Mouse (Mus musculus): Measurements from ENCODE around the gene Mettl14. TPM values are rescaled to one million over a fixed set of nuclear protein-coding genes. Genes with fewer than 3 reads are reported as not detected.

Gene Mettl14
- total and polyA plus RNA-seq, 3 experiments = 8.5 to 18.8 TPM; not detected in 1

DNA sequence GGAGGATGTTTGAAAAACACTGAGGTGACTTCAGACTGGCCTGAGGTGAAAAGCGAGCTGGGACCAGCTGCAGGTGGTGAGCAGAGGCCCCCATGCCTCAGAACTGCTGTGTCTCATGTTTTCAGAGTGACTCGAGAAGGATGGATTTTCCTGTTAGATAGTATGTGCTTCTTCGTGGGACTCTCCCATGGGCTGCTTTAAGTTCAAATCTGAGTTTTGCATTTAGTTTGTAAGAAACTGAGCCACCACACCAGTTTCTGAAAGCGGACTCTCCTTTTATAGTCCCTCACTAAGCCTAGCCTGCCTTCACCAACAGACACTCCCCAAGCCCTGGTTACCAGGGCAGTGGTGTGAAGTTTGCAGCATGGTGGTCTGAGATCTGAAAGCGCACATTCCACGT is 48.1 kb downstream of the Mettl14 start:
- H3K36me3 ChIP-seq (ENCODE audit: control insufficient read depth in 1 of 2, insufficient read depth in 2 of 2, low read length in 2 of 2) = peaks cover 0 to 16% of the 10 kb centered on the region in 2 experiments; a peak in 3 of 4 replicates
- no peak overlapping the region for H3K27ac ChIP-seq (ENCODE audit: control insufficient read depth, low read depth, low read length)
- H3K27me3 ChIP-seq (ENCODE audit: control insufficient read depth in 1 of 2, insufficient read depth in 2 of 2, low read length in 2 of 2) = no peaks in the 10 kb centered on the region
- H3K4me3 ChIP-seq (ENCODE audit: control insufficient read depth in 1 of 2, insufficient read depth in 1 of 2, low read depth in 2 of 2, low read length in 2 of 2) = no peak overlapping the region
- DNase-seq (ENCODE audit: low read depth, low spot score) = no peak
- H3K79me2 ChIP-seq (ENCODE audit: control insufficient read depth, insufficient read depth, low read length, poor library complexity) = no peaks in the 10 kb centered on the region
- H3K9me3 ChIP-seq (replicated peaks; ENCODE audit: insufficient read depth, low read length) = no peaks in the 10 kb centered on the region
- TF ChIP-seq USF2 (IDR thresholded peaks at IDR 0.05; ENCODE audit: borderline replicate concordance in 1 of 2, insufficient read depth in 1 of 2, low read depth in 1 of 2, low read length in 2 of 2) = no peak
- no peak for TF ChIP-seq MYB (IDR thresholded peaks at IDR 0.05; ENCODE audit: low read depth, low read length)
- TF ChIP-seq TAL1 (IDR thresholded peaks at IDR 0.05; ENCODE audit: low read length) = no peak
- no peak for TF ChIP-seq CTCF (IDR thresholded peaks at IDR 0.05 in 2 of 3, conservative IDR thresholded peaks at IDR 0.05 in 1 of 3; ENCODE audit: control insufficient read depth in 1 of 3, insufficient read depth in 1 of 3, low read depth in 2 of 3, low read length in 3 of 3, poor library complexity in 1 of 3, severe bottlenecking in 1 of 3)
- no peak for TF ChIP-seq TBP (IDR thresholded peaks at IDR 0.05; ENCODE audit: low read depth, low read length)
- TF ChIP-seq CHD2 (IDR thresholded peaks at IDR 0.05; ENCODE audit: low read length) = no peak
- TF ChIP-seq NELFE (IDR thresholded peaks at IDR 0.05; ENCODE audit: low read depth, low read length) = no peak
- no peak for TF ChIP-seq GABPA (IDR thresholded peaks at IDR 0.05; ENCODE audit: low read depth, low read length)
- no peak for TF ChIP-seq RAD21 (IDR thresholded peaks at IDR 0.05; ENCODE audit: low read depth, low read length)
- TF ChIP-seq MXI1 (IDR thresholded peaks at IDR 0.05; ENCODE audit: low read depth, low read length) = no peak
- TF ChIP-seq RCOR1 (IDR thresholded peaks at IDR 0.05; ENCODE audit: low read depth, low read length) = no peak
- TF ChIP-seq BHLHE40 (IDR thresholded peaks at IDR 0.05; ENCODE audit: borderline replicate concordance, low read depth, low read length) = no peak
- no peak overlapping the region for H3K9ac ChIP-seq (ENCODE audit: control insufficient read depth, low read depth, low read length, poor library complexity, severe bottlenecking)
- H3K4me1 ChIP-seq (ENCODE audit: control insufficient read depth in 1 of 2, insufficient read depth in 2 of 2, low read length in 2 of 2) = peaks cover 2 to 18% of the 10 kb centered on the region in 2 experiments

DNA sequence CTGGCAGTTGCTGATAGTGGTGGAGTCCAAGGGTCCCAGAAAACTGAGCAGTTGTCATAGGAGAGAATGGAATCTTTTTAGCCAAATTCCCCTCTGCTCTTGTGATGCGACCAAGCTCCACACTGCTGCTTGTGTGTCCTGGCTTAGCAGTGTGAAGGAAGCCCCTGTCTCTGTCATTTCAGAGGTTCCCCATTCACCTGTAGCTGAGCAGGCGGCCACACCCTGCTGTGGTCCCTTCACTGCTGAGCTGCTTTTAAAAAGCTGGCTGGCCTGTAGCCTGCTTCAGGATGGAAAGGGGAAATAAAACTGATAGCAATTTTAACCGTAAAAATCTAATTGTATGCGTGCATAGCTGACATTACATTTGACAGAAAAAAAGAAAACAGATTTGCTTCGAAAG is 49.0 kb downstream of the Mettl14 start:
- H3K4me1 ChIP-seq (ENCODE audit: control insufficient read depth in 1 of 2, insufficient read depth in 2 of 2, low read length in 2 of 2) = peaks cover 4 to 20% of the 10 kb centered on the region in 2 experiments
- H3K27me3 ChIP-seq (ENCODE audit: control insufficient read depth in 1 of 2, insufficient read depth in 2 of 2, low read length in 2 of 2) = no peaks in the 10 kb centered on the region
- TF ChIP-seq SMC3 (IDR thresholded peaks at IDR 0.05; ENCODE audit: low read depth, low read length) (no peak), RCOR1 (IDR thresholded peaks at IDR 0.05; ENCODE audit: low read depth, low read length) (0 out of 2 replicates have a peak, but pooled peaks have one; percentile 33), MYB (IDR thresholded peaks at IDR 0.05; ENCODE audit: low read depth, low read length) (no peak), ZNF384 (IDR thresholded peaks at IDR 0.05; ENCODE audit: low read depth, low read length) (no peak), MXI1 (IDR thresholded peaks at IDR 0.05; ENCODE audit: low read depth, low read length) (0 out of 2 replicates have a peak, but pooled peaks have one; percentile 27), EP300 (IDR thresholded peaks at IDR 0.05; ENCODE audit: low read depth in 1 of 2, low read length in 2 of 2) (0 out of 4 replicates have a peak, but pooled peaks of 1 of the 2 experiments have one; percentile 19), JUND (IDR thresholded peaks at IDR 0.05; ENCODE audit: low read depth, low read length) (no peak), SIN3A (IDR thresholded peaks at IDR 0.05; ENCODE audit: low read length) (peak; percentile 43; the same call in 1 of the 2 replicates)
- H3K36me3 ChIP-seq (ENCODE audit: control insufficient read depth in 1 of 2, insufficient read depth in 2 of 2, low read length in 2 of 2) = peaks cover 0 to 18% of the 10 kb centered on the region in 2 experiments; a peak in 3 of 4 replicates
- H3K27ac ChIP-seq (ENCODE audit: control insufficient read depth, low read depth, low read length) = no peak overlapping the region; the same call in 1 of the 2 replicates
- no peak overlapping the region for H3K9ac ChIP-seq (ENCODE audit: control insufficient read depth, low read depth, low read length, poor library complexity, severe bottlenecking)
- H3K9me3 ChIP-seq (replicated peaks; ENCODE audit: insufficient read depth, low read length) = no peaks in the 10 kb centered on the region
- H3K4me3 ChIP-seq (ENCODE audit: control insufficient read depth in 1 of 2, insufficient read depth in 1 of 2, low read depth in 2 of 2, low read length in 2 of 2) = no peak overlapping the region
- DNase-seq (ENCODE audit: low read depth, low spot score) = peak; percentile 64
- no peaks in the 10 kb centered on the region for H3K79me2 ChIP-seq (ENCODE audit: control insufficient read depth, insufficient read depth, low read length, poor library complexity)

Measured in MEL (cell line).